Mouse (Mus musculus): ENCODE results near the gene Epha6. TPM values are rescaled to one million over a fixed set of nuclear protein-coding genes. Genes with fewer than 3 reads are reported as not detected.
A peak's percentile ranks its signal among the peaks of the same experiment; 100 is the strongest.

Epha6 gene
- total and polyA plus RNA-seq, 2 experiments from 2014 or later, result 5.3 to 25.3 TPM

GRCm38 (mm10) chr16:60095333-60095732 is 510.0 kb downstream of the Epha6 start:
- DNase-seq (ENCODE audit: low spot score) (no peak), ATAC-seq (ENCODE audit: low FRiP score) (no peak)
- Histone ChIP-seq H3K4me1 (ENCODE audit: insufficient read depth, low read length) (no peaks in the 10 kb centered on the region), H3K9me3 (ENCODE audit: low read length) (no peaks in the 10 kb centered on the region), H3K4me2 (ENCODE audit: low read depth, low read length, poor library complexity, severe bottlenecking) (no peak overlapping the region), H3K27me3 (ENCODE audit: insufficient read depth, low read length) (no peaks in the 10 kb centered on the region), H3K4me3 (ENCODE audit: low read depth, low read length) (no peak overlapping the region), H3K27ac (ENCODE audit: low read depth, low read length) (no peak overlapping the region), H3K36me3 (ENCODE audit: insufficient read depth, low read length) (no peaks in the 10 kb centered on the region), H3K9ac (replicated peaks; ENCODE audit: low read length, poor library complexity, severe bottlenecking) (no peak overlapping the region)
- peak; percentile 18; the same call in 1 of the 2 replicates for TF ChIP-seq CTCF (IDR thresholded peaks at IDR 0.05)
- 64% methylated on average over 1 of the region's 1 CpGs for WGBS

- Histone ChIP-seq H3K36me3 (ENCODE audit: insufficient read depth, low read length) (no peaks in the 10 kb centered on the region), H3K4me2 (ENCODE audit: low read depth, low read length, poor library complexity, severe bottlenecking) (no peak overlapping the region), H3K4me3 (ENCODE audit: low read depth, low read length) (no peak overlapping the region), H3K4me1 (ENCODE audit: insufficient read depth, low read length) (no peaks in the 10 kb centered on the region), H3K27ac (ENCODE audit: low read depth, low read length) (no peak overlapping the region), H3K9ac (replicated peaks; ENCODE audit: low read length, poor library complexity, severe bottlenecking) (no peak overlapping the region), H3K27me3 (ENCODE audit: insufficient read depth, low read length) (no peaks in the 10 kb centered on the region), H3K9me3 (ENCODE audit: low read length) (no peaks in the 10 kb centered on the region)
- ATAC-seq (ENCODE audit: low FRiP score) (no peak), DNase-seq (ENCODE audit: low spot score) (peak; percentile 71)
- no peak for TF ChIP-seq CTCF (IDR thresholded peaks at IDR 0.05)
- WGBS, result 95% methylated on average over 3 of the region's 3 CpGs
These were observed 518.4 kb downstream of the Epha6 start for GRCm38 (mm10) chr16:60086976-60087375.

GRCm38 (mm10) chr16:60070457-60071112 is 534.7 kb downstream of the Epha6 start:
- Histone ChIP-seq H3K27me3 (ENCODE audit: insufficient read depth, low read length) (no peaks in the 10 kb centered on the region), H3K4me1 (ENCODE audit: insufficient read depth, low read length) (no peaks in the 10 kb centered on the region), H3K4me3 (ENCODE audit: low read depth, low read length) (no peak overlapping the region), H3K27ac (ENCODE audit: low read depth, low read length) (no peak overlapping the region), H3K4me2 (ENCODE audit: low read depth, low read length, poor library complexity, severe bottlenecking) (no peak overlapping the region), H3K9me3 (ENCODE audit: low read length) (no peaks in the 10 kb centered on the region), H3K36me3 (ENCODE audit: insufficient read depth, low read length) (no peaks in the 10 kb centered on the region), H3K9ac (replicated peaks; ENCODE audit: low read length, poor library complexity, severe bottlenecking) (no peak overlapping the region)
- TF ChIP-seq CTCF (IDR thresholded peaks at IDR 0.05), result peak; percentile 1; the same call in 1 of the 2 replicates
- 88% methylated on average over 10 of the region's 10 CpGs for WGBS
- ATAC-seq (ENCODE audit: low FRiP score), result no peak
- no peak for DNase-seq (ENCODE audit: low spot score)

GRCm38 (mm10) chr16:60043809-60044208 is 561.5 kb downstream of the Epha6 start:
- H3K4me1 ChIP-seq (ENCODE audit: insufficient read depth, low read length), result no peaks in the 10 kb centered on the region
- no peaks in the 10 kb centered on the region for H3K27me3 ChIP-seq (ENCODE audit: insufficient read depth, low read length)
- TF ChIP-seq CTCF (IDR thresholded peaks at IDR 0.05), result no peak
- WGBS, result 88% methylated on average over 1 of the region's 1 CpGs
- no peak overlapping the region for H3K4me3 ChIP-seq (ENCODE audit: low read depth, low read length)
- H3K4me2 ChIP-seq (ENCODE audit: low read depth, low read length, poor library complexity, severe bottlenecking), result no peak overlapping the region
- no peak overlapping the region for H3K27ac ChIP-seq (ENCODE audit: low read depth, low read length)
- no peaks in the 10 kb centered on the region for H3K36me3 ChIP-seq (ENCODE audit: insufficient read depth, low read length)
- no peak for DNase-seq (ENCODE audit: low spot score)
- no peaks in the 10 kb centered on the region for H3K9me3 ChIP-seq (ENCODE audit: low read length)
- ATAC-seq (ENCODE audit: low FRiP score), result no peak
- H3K9ac ChIP-seq (replicated peaks; ENCODE audit: low read length, poor library complexity, severe bottlenecking), result no peak overlapping the region

- DNase-seq (ENCODE audit: low spot score), result no peak
- Histone ChIP-seq H3K4me3 (ENCODE audit: low read depth, low read length) (no peak overlapping the region), H3K27me3 (ENCODE audit: insufficient read depth, low read length) (no peaks in the 10 kb centered on the region), H3K9ac (replicated peaks; ENCODE audit: low read length, poor library complexity, severe bottlenecking) (no peak overlapping the region), H3K27ac (ENCODE audit: low read depth, low read length) (no peak overlapping the region), H3K9me3 (ENCODE audit: low read length) (no peaks in the 10 kb centered on the region), H3K4me1 (ENCODE audit: insufficient read depth, low read length) (no peaks in the 10 kb centered on the region), H3K4me2 (ENCODE audit: low read depth, low read length, poor library complexity, severe bottlenecking) (no peak overlapping the region), H3K36me3 (ENCODE audit: insufficient read depth, low read length) (no peaks in the 10 kb centered on the region)
- 69% methylated on average over 1 of the region's 1 CpGs for WGBS
- no peak for ATAC-seq (ENCODE audit: low FRiP score)
- no peak for TF ChIP-seq CTCF (IDR thresholded peaks at IDR 0.05)
These were observed 577.0 kb downstream of the Epha6 start for GRCm38 (mm10) chr16:60028381-60028780.

GRCm38 (mm10) chr16:60006857-60007568 is 598.3 kb downstream of the Epha6 start:
- 39% methylated on average over 2 of the region's 2 CpGs for WGBS
- ATAC-seq (ENCODE audit: low FRiP score), result no peak
- Histone ChIP-seq H3K4me2 (ENCODE audit: low read depth, low read length, poor library complexity, severe bottlenecking) (no peak overlapping the region), H3K9ac (replicated peaks; ENCODE audit: low read length, poor library complexity, severe bottlenecking) (no peak overlapping the region), H3K36me3 (ENCODE audit: insufficient read depth, low read length) (no peaks in the 10 kb centered on the region), H3K4me1 (ENCODE audit: insufficient read depth, low read length) (no peaks in the 10 kb centered on the region), H3K27me3 (ENCODE audit: insufficient read depth, low read length) (no peaks in the 10 kb centered on the region), H3K9me3 (ENCODE audit: low read length) (no peaks in the 10 kb centered on the region), H3K4me3 (ENCODE audit: low read depth, low read length) (no peak overlapping the region), H3K27ac (ENCODE audit: low read depth, low read length) (no peak overlapping the region)
- no peak for DNase-seq (ENCODE audit: low spot score)
- no peak for TF ChIP-seq CTCF (IDR thresholded peaks at IDR 0.05)
